Mouse (Mus musculus): ENCODE measurements around the gene Lrrk2.

DNA sequence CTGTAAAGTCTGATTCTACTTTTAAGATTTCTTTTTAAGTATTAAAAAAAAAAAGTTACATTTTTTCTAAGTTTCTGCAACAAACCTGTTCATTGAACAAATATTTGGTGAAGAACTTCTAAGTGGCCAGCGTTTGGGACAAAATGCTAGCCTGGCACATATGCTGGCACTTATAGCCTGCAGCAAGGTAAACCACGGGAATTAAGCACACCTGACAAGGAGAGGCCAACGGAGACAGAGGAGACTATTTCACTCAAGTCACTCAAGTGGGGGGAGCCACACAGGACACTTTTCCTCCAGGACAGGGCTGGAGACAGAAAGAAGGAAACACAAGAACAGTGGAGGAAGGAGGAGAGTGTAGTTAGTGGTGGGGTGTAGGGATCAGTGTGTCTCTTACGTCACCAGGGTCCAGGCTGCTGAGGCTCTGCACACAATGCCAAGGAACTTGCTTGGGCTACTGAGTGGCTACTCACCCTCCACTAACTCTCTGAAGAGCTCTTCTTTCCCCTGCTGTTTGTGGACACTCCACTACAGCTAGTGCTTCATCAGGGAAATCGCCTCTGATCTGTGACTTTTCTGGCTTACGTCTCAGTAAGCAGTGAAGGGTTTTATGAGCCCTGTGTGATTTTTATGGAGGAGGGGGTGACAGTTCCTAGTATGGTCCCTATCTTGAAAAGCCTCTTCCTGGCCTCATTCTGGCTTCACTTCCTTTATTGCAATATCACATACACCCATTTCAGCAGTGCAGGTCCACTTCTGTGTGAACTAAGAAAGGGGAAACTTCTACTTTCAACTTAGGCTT, 12.5 kb upstream of the Lrrk2 start:
- TF ChIP-seq POLR2A (IDR thresholded peaks at IDR 0.05; ENCODE audit: control insufficient read depth, extremely low read depth, insufficient read depth, low read length, poor library complexity) (no peak), CTCF (IDR thresholded peaks at IDR 0.05; ENCODE audit: borderline replicate concordance, control insufficient read depth, extremely low read depth, insufficient read depth, low read length, poor library complexity) (no peak)

Data from thymus, adult 2 months (tissue).